Mouse (Mus musculus) CH12.LX (cell line): Measurements from ENCODE around the gene Sergef. TPM values are rescaled to one million over a fixed set of nuclear protein-coding genes. Genes with fewer than 3 reads are reported as not detected.

ENCODE experiments used
- DNase-seq: peaks from one replicate; pipeline ENCODE4 v3.0.0-alpha.2; 2013; ENCODE audit errors: extremely low read depth
- H3K27ac ChIP-seq: 2 replicates; pipeline ENCODE4 v1.5.1; 2012; ENCODE audit warnings: low read depth, mild to moderate bottlenecking, control low read depth, moderate library complexity; ENCODE audit not compliant: insufficient read depth
- H3K27me3 ChIP-seq: replicated peaks from 2 replicates; pipeline ENCODE3; 2012; ENCODE audit warnings: inconsistent platforms
- H3K36me3 ChIP-seq, 2 experiments: replicated peaks in 1 of 2; 2 replicates each; pipeline versions ENCODE3 to v1.6.1; 2012; ENCODE audit warnings: inconsistent platforms in 1 of 2, low read length in 1 of 2, mild to moderate bottlenecking in 1 of 2, mixed read lengths in 1 of 2, moderate library complexity in 1 of 2; ENCODE audit not compliant: control insufficient read depth in 1 of 2, insufficient read depth in 1 of 2
- H3K4me1 ChIP-seq, 2 experiments: 2 replicates each; pipeline ENCODE4 v1.6.1; 2012; ENCODE audit warnings: inconsistent platforms in 1 of 2, moderate library complexity in 1 of 2; ENCODE audit not compliant: insufficient read depth in 2 of 2, control insufficient read depth in 1 of 2
- H3K4me2 ChIP-seq: 2 replicates; pipeline ENCODE4 v1.6.1; 2012; ENCODE audit warnings: low read depth, mild to moderate bottlenecking, control low read depth; ENCODE audit not compliant: poor library complexity, insufficient read depth, severe bottlenecking
- H3K4me3 ChIP-seq, 3 experiments: fragments of 150-350 bp in 1 of 3; sonication (generic) in 1 of 3; replicated peaks in 1 of 3; 2 replicates each; pipeline versions ENCODE3 to v1.5.1; 2011 to 2012; ENCODE audit warnings: low read depth in 2 of 3, low read length in 2 of 3, mild to moderate bottlenecking in 2 of 3, moderate library complexity in 2 of 3, control low read depth in 1 of 3, improper control_type of control experiment in 1 of 3, inconsistent platforms in 1 of 3, mixed read lengths in 1 of 3; ENCODE audit not compliant: poor library complexity in 1 of 3
- H3K79me2 ChIP-seq: replicated peaks from 2 replicates; pipeline ENCODE4 v1.6.1; 2012; ENCODE audit warnings: mild to moderate bottlenecking, moderate library complexity; ENCODE audit not compliant: control insufficient read depth, poor library complexity, insufficient read depth, severe bottlenecking; ENCODE audit errors: extremely low read depth
- H3K9ac ChIP-seq: 2 replicates; pipeline ENCODE4 v1.6.1; 2012; ENCODE audit warnings: low read depth, mild to moderate bottlenecking, control low read depth, moderate library complexity; ENCODE audit not compliant: insufficient read depth
- H3K9me3 ChIP-seq: replicated peaks from 2 replicates; pipeline ENCODE3; 2012; ENCODE audit warnings: low read length, inconsistent platforms, mixed read lengths
- BHLHE40 ChIP-seq: IDR thresholded peaks from 2 replicates; pipeline ENCODE4 v1.6.1; 2011; ENCODE audit warnings: mild to moderate bottlenecking, low read depth, low read length, improper control_type of control experiment
- CHD1 ChIP-seq: IDR thresholded peaks from 2 replicates; pipeline ENCODE4 v1.6.1; 2012; ENCODE audit warnings: low read depth, low read length, improper control_type of control experiment, inconsistent platforms
- E2F4 ChIP-seq: IDR thresholded peaks from 2 replicates; pipeline ENCODE4 v1.6.1; 2011; ENCODE audit warnings: low read depth, low read length, improper control_type of control experiment; ENCODE audit not compliant: insufficient replicate concordance
- ELF1 ChIP-seq: IDR thresholded peaks from 2 replicates; pipeline ENCODE4 v1.6.1; 2014; ENCODE audit warnings: low read depth, mild to moderate bottlenecking, inconsistent platforms, low read length, improper control_type of control experiment
- ETS1 ChIP-seq: conservative IDR thresholded peaks from 2 replicates; pipeline ENCODE4 v1.6.1; 2012; ENCODE audit warnings: low read depth, mild to moderate bottlenecking, inconsistent platforms, low read length, improper control_type of control experiment, moderate library complexity
- GABPA ChIP-seq: IDR thresholded peaks from 2 replicates; pipeline ENCODE4 v1.6.1; 2012; ENCODE audit warnings: low read depth, low read length, improper control_type of control experiment, inconsistent platforms; ENCODE audit not compliant: insufficient replicate concordance
- HCFC1 ChIP-seq: IDR thresholded peaks from 2 replicates; pipeline ENCODE4 v1.6.1; 2012; ENCODE audit warnings: low read depth, mild to moderate bottlenecking, inconsistent platforms, low read length, improper control_type of control experiment
- IRF4 ChIP-seq: IDR thresholded peaks from 2 replicates; pipeline ENCODE4 v1.6.1; 2014; ENCODE audit warnings: low read depth, mild to moderate bottlenecking, inconsistent platforms, low read length, improper control_type of control experiment
- JUND ChIP-seq: conservative IDR thresholded peaks from 2 replicates; pipeline ENCODE4 v1.6.1; 2011; ENCODE audit warnings: low read depth, low read length, improper control_type of control experiment
- KAT2A ChIP-seq: IDR thresholded peaks from 2 replicates; pipeline ENCODE4 v1.6.1; 2012; ENCODE audit warnings: low read length, improper control_type of control experiment, inconsistent platforms; ENCODE audit not compliant: insufficient replicate concordance
- MAX ChIP-seq: IDR thresholded peaks from 2 replicates; pipeline ENCODE4 v1.6.1; 2011; ENCODE audit warnings: low read length, improper control_type of control experiment
- MAZ ChIP-seq: IDR thresholded peaks from 2 replicates; pipeline ENCODE4 v1.6.1; 2012; ENCODE audit warnings: low read depth, mild to moderate bottlenecking, inconsistent platforms, low read length, improper control_type of control experiment, moderate library complexity
- MEF2A ChIP-seq: IDR thresholded peaks from 2 replicates; pipeline ENCODE4 v1.6.1; 2014; ENCODE audit warnings: low read depth, mild to moderate bottlenecking, inconsistent platforms, low read length, improper control_type of control experiment, borderline replicate concordance
- MXI1 ChIP-seq: IDR thresholded peaks from 2 replicates; pipeline ENCODE4 v1.6.1; 2011; ENCODE audit warnings: mild to moderate bottlenecking, low read depth, low read length, improper control_type of control experiment
- NRF1 ChIP-seq: IDR thresholded peaks from 2 replicates; pipeline ENCODE4 v1.6.1; 2014; ENCODE audit warnings: low read depth, mild to moderate bottlenecking, inconsistent platforms, low read length, improper control_type of control experiment, moderate library complexity
- PAX5 ChIP-seq: IDR thresholded peaks from 2 replicates; pipeline ENCODE4 v1.6.1; 2012; ENCODE audit warnings: low read length, inconsistent platforms, mixed read lengths
- POLR2A ChIP-seq: IDR thresholded peaks from 2 replicates; pipeline ENCODE4 v1.6.1; 2011; ENCODE audit warnings: low read depth, mild to moderate bottlenecking, improper control_type of control experiment, low read length
- POLR2AphosphoS2 ChIP-seq: IDR thresholded peaks from 2 replicates; pipeline ENCODE4 v1.6.1; 2011; ENCODE audit warnings: low read depth, low read length, improper control_type of control experiment
- RAD21 ChIP-seq: IDR thresholded peaks from 2 replicates; pipeline ENCODE4 v1.6.1; 2011; ENCODE audit warnings: low read depth, mild to moderate bottlenecking, low read length, improper control_type of control experiment, moderate library complexity
- RCOR1 ChIP-seq: conservative IDR thresholded peaks from 2 replicates; pipeline ENCODE4 v1.6.1; 2012; ENCODE audit warnings: low read depth, mild to moderate bottlenecking, inconsistent platforms, low read length, improper control_type of control experiment
- TCF12 ChIP-seq: IDR thresholded peaks from 2 replicates; pipeline ENCODE4 v1.6.1; 2014; ENCODE audit warnings: low read depth, mild to moderate bottlenecking, inconsistent platforms, low read length, improper control_type of control experiment
- UBTF ChIP-seq: IDR thresholded peaks from 2 replicates; pipeline ENCODE4 v1.6.1; 2012; ENCODE audit warnings: low read depth, mild to moderate bottlenecking, inconsistent platforms, low read length, improper control_type of control experiment, moderate library complexity
- USF2 ChIP-seq: conservative IDR thresholded peaks from 2 replicates; pipeline ENCODE4 v1.6.1; 2011; ENCODE audit warnings: low read depth, low read length, improper control_type of control experiment
- ZKSCAN1 ChIP-seq: IDR thresholded peaks from 2 replicates; pipeline ENCODE4 v1.6.1; 2012; ENCODE audit warnings: low read depth, inconsistent platforms, low read length, improper control_type of control experiment, borderline replicate concordance
- ZMIZ1 ChIP-seq: IDR thresholded peaks from 2 replicates; pipeline ENCODE4 v1.6.1; 2012; ENCODE audit warnings: low read depth, mild to moderate bottlenecking, inconsistent platforms, low read length, improper control_type of control experiment
- dilution Hi-C: fragments of 300-500 bp; cut with MboI; formaldehyde crosslinking; loops from 2 replicates; pipeline ENCODE4 v1.14.3; 2020; ENCODE audit warnings: low sequenced_read_pairs; ENCODE audit not compliant: extremely low pct_unique_long_range_greater_than_20kb, extremely low pct_ligation_motif_present
- in situ Hi-C: fragments of 300-500 bp; cut with MboI; formaldehyde crosslinking; loops from 3 replicates; pipeline ENCODE4 v1.14.3; 2019; ENCODE audit warnings: low sequenced_read_pairs, low pct_ligation_motif_present, low pct_unique_long_range_greater_than_20kb, mixed read lengths
- polyA plus RNA-seq: library from polyadenylated mRNA; unstranded; fragments of >175 nt; gene quantifications from 2 replicates; pipeline ENCODE4 v1.2.1, GENCODE M21; 2012; ENCODE audit warnings: low read depth; ENCODE audit not compliant: insufficient read length
- total RNA-seq, 2 experiments: library from RNA; depleted of rRNA; stranded (reverse); fragments of 300-350 nt in 1 of 2; fragments of >200 nt in 1 of 2; gene quantifications; 2 replicates each; pipeline ENCODE4 v1.2.3; 2012 to 2014

Sergef gene
- total and polyA plus RNA-seq, 3 experiments: 13.0 to 18.0 (median 14.1) TPM

DNA sequence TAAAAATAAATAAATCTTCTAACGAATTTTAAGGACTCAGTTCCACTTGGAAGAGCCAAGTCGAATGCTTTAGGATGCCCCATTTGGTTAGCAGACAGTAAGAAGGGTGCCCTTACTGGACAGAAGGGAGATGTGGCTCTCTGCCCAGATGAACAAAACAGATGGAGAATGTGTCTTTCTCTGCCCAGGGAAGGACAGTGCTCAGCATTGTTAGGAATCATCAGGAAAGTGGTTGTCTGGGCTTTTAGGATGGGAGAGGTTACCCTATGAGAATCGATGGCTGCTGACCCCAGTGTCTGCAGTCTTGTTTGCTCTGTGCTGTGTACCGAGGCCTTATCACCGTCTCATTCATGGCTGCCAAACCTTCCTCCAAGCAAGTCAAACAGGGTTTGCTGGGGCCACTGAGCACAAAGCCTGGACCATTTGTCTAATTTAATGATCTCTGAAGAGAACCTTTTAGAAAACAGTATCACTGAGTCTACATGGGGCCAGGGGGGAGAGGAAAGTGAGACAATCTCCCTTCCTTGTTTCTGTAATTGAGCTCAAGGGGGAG is 37.3 kb upstream of the Sergef start:
- no peaks in the 10 kb centered on the region for H3K36me3 ChIP-seq
- DNase-seq: no peak

DNA sequence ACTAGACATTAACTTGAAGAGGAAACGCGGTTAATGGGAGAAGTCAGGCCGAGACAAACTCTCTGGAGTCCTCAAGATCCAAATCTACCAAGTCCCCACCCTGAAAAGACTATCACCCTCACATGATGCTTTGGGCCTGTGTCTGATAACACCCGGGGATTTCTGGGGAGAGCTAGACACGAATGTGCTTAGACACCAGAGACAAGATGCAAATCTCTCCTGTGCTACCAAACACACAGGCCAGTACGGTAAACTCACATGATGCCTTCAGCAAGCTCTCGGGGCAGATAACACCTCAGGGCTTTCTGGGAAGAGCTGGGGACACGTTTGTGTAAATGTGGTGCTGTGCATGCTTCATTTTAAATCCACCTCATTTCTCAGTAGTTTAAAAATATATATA is 36.3 kb upstream of the Sergef start:
- dilution Hi-C loops: no loop called here
- Histone ChIP-seq H3K9ac (no peak overlapping the region), H3K4me1 (peaks cover 8 to 48% of the 10 kb centered on the region in 2 experiments), H3K27ac (0 out of 2 replicates have a peak overlapping the region, but pooled peaks have one; percentile 6), H3K79me2 (no peaks in the 10 kb centered on the region), H3K36me3 (no peaks in the 10 kb centered on the region)
- no peak for DNase-seq
- no peak for TF ChIP-seq ZMIZ1
- TF ChIP-seq CHD1: no peak
- no peak for TF ChIP-seq MAX
- peak; percentile 35; the same call in 1 of the 2 replicates for TF ChIP-seq ETS1
- TF ChIP-seq USF2: no peak
- TF ChIP-seq BHLHE40: peak; percentile 49
- TF ChIP-seq TCF12: no peak
- no peak for TF ChIP-seq KAT2A
- TF ChIP-seq ZKSCAN1: no peak
- no peak for TF ChIP-seq JUND
- TF ChIP-seq MAZ: no peak
- TF ChIP-seq, all 38 proteins: peak for 2
- H3K4me2 ChIP-seq: no peak overlapping the region
- H3K27me3 ChIP-seq: no peaks in the 10 kb centered on the region
- in situ Hi-C loops: no loop called here
- no peaks in the 10 kb centered on the region for H3K9me3 ChIP-seq
- no peak overlapping the region for H3K4me3 ChIP-seq

More for the DNA sequence above, 37.3 kb upstream of the Sergef start:
- Histone ChIP-seq H3K9me3 (no peaks in the 10 kb centered on the region), H3K4me2 (no peak overlapping the region), H3K4me3 (no peak overlapping the region), H3K27ac (no peak overlapping the region)
- TF ChIP-seq GABPA (no peak), PAX5 (no peak), RAD21 (no peak), POLR2A (no peak), MXI1 (no peak), UBTF (no peak), ZKSCAN1 (no peak), ELF1 (no peak), MAX (no peak), POLR2AphosphoS2 (no peak), NRF1 (no peak), CHD1 (no peak), HCFC1 (no peak), MAZ (no peak), RCOR1 (no peak), IRF4 (no peak), USF2 (no peak), MEF2A (no peak), ETS1 (no peak), E2F4 (no peak)
- TF ChIP-seq, all 38 proteins: peak for 0
- dilution Hi-C loops: no loop called here
- H3K27me3 ChIP-seq: no peaks in the 10 kb centered on the region
- H3K79me2 ChIP-seq: no peaks in the 10 kb centered on the region
- in situ Hi-C loops: no loop called here
- peaks cover 8 to 49% of the 10 kb centered on the region in 2 experiments for H3K4me1 ChIP-seq
- H3K9ac ChIP-seq: no peak overlapping the region
